Mouse (Mus musculus) heart, embryonic 13.5 days (tissue): ENCODE results near the gene Coq9. TPM values are rescaled to one million over a fixed set of nuclear protein-coding genes. Genes with fewer than 3 reads are reported as not detected.
"Not testable (repeated sequence)": the region's sequence is repeated elsewhere in the genome, so short reads cannot be mapped to it uniquely, and the experiment has no call there.

Experiments
- ATAC-seq: fragments of 200-750 bp; cut with Nextera tagmentation; 2 replicates; pipeline ENCODE4 v1.8.0; 2017; ENCODE audit warnings: moderate TSS enrichment; ENCODE audit not compliant: insufficient number of reproducible peaks, low FRiP score, low TSS enrichment; ENCODE audit errors: extremely low read depth
- H3K27ac ChIP-seq: fragments of 300-500 bp; sonication (generic); replicated peaks from 2 replicates; pipeline ENCODE4 v1.5.1; 2015; ENCODE audit warnings: moderate library complexity, mild to moderate bottlenecking, inconsistent platforms
- H3K27me3 ChIP-seq: fragments of 300-500 bp; sonication (generic); replicated peaks from 2 replicates; pipeline ENCODE4 v1.6.1; 2015; ENCODE audit warnings: mild to moderate bottlenecking, inconsistent platforms
- H3K36me3 ChIP-seq: fragments of 300-500 bp; sonication (generic); 2 replicates; pipeline ENCODE4 v1.6.1; 2015; ENCODE audit warnings: mild to moderate bottlenecking, inconsistent platforms
- H3K4me1 ChIP-seq: fragments of 300-500 bp; sonication (generic); 2 replicates; pipeline ENCODE4 v1.6.1; 2015; ENCODE audit warnings: inconsistent platforms
- H3K4me2 ChIP-seq: fragments of 300-500 bp; sonication (generic); 2 replicates; pipeline ENCODE4 v1.6.1; 2015; ENCODE audit warnings: inconsistent platforms, mild to moderate bottlenecking, moderate library complexity
- H3K4me3 ChIP-seq: fragments of 300-500 bp; sonication (generic); 2 replicates; pipeline ENCODE4 v1.5.1; 2015; ENCODE audit warnings: moderate library complexity, mild to moderate bottlenecking, inconsistent platforms
- H3K9ac ChIP-seq: fragments of 300-500 bp; sonication (generic); 2 replicates; pipeline ENCODE4 v1.6.1; 2015; ENCODE audit warnings: inconsistent platforms, mild to moderate bottlenecking, moderate library complexity
- H3K9me3 ChIP-seq: fragments of 300-500 bp; sonication (generic); 2 replicates; pipeline ENCODE4 v1.6.1; 2016; ENCODE audit warnings: inconsistent platforms
- WGBS: fragments of 180-500 bp; shearing (Covaris S2); methylation state at CpG from one replicate; pipeline ENCODE4 v1.1.7; 2015; ENCODE audit warnings: mixed read lengths; 5-methylcytosine and 5-hydroxymethylcytosine counted together
- polyA plus RNA-seq: library from polyadenylated mRNA; unstranded; fragments of >200 nt; fragmentation: Nextera tagmentation; extraction: Ambion mirVana; gene quantifications from 2 replicates; pipeline ENCODE4 v1.2.1, GENCODE M21; 2015

The Coq9 gene
- polyA plus RNA-seq, 1 experiment from 2014 or later = 133 TPM

GRCm38 (mm10) chr8:94822637-94823560, 15.2 kb upstream of the Coq9 start:
- H3K4me3 ChIP-seq = no peak overlapping the region
- no peaks in the 10 kb centered on the region for H3K27me3 ChIP-seq
- no peaks in the 10 kb centered on the region for H3K9me3 ChIP-seq
- H3K4me1 ChIP-seq = 0 out of 2 replicates have a peak, but pooled peaks cover 4% of the 10 kb centered on the region
- H3K27ac ChIP-seq = no peak overlapping the region
- no peak overlapping the region for H3K4me2 ChIP-seq
- peak; percentile 43; the same call in 1 of the 2 replicates for ATAC-seq
- peaks cover 76% of the 10 kb centered on the region for H3K36me3 ChIP-seq
- no peak overlapping the region for H3K9ac ChIP-seq
- 75% methylated on average over 23 of the region's 23 CpGs for WGBS

DNA sequence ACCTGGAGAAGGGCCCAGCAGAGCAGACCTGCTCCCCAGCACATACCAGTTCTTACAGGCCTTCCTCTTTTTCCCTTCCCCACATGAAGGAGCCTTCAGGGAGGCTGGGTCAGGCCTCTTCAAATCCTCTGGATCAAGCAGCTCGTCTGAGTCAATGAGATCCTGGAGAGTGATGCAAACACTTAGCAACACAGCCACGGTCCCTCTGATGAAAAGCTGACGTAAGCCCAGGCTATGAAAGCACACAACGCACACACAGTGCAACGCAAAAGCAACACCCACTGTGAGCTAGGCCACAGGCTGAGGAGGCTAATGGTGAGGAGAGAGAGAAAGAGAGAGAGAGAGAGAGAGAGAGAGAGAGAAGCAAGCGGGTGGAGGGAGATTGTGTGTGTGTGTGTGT, 13.0 kb upstream of the Coq9 start:
- peaks cover 95% of the 10 kb centered on the region for H3K36me3 ChIP-seq
- H3K9me3 ChIP-seq = no peaks in the 10 kb centered on the region
- H3K4me3 ChIP-seq = no peak overlapping the region
- no peaks in the 10 kb centered on the region for H3K27me3 ChIP-seq
- no peak overlapping the region for H3K4me2 ChIP-seq
- 88% methylated on average over 6 of the region's 6 CpGs for WGBS
- H3K27ac ChIP-seq = no peak overlapping the region
- no peak for ATAC-seq
- H3K4me1 ChIP-seq = 0 out of 2 replicates have a peak, but pooled peaks cover 2% of the 10 kb centered on the region
- H3K9ac ChIP-seq = no peak overlapping the region

- WGBS = 92% methylated on average over 5 of the region's 5 CpGs
Observed at GRCm38 (mm10) chr8:94826210-94826609, 11.9 kb upstream of the Coq9 start.

GRCm38 (mm10) chr8:94828284-94828683, 9.8 kb upstream of the Coq9 start:
- Histone ChIP-seq H3K4me2 (no peak overlapping the region), H3K27ac (no peak overlapping the region), H3K4me3 (no peak overlapping the region), H3K4me1 (no peaks in the 10 kb centered on the region; the same call in 1 of the 2 replicates), H3K36me3 (peaks cover 90% of the 10 kb centered on the region), H3K9ac (no peak overlapping the region), H3K27me3 (no peaks in the 10 kb centered on the region), H3K9me3 (no peaks in the 10 kb centered on the region)
- 83% methylated on average over 6 of the region's 6 CpGs for WGBS
- no peak for ATAC-seq

More at GRCm38 (mm10) chr8:94826210-94826609, 11.9 kb upstream of the Coq9 start:
- peaks cover 95% of the 10 kb centered on the region for H3K36me3 ChIP-seq
- ATAC-seq = no peak
- no peaks in the 10 kb centered on the region for H3K4me1 ChIP-seq
- no peak overlapping the region for H3K4me2 ChIP-seq
- no peaks in the 10 kb centered on the region for H3K9me3 ChIP-seq
- H3K27ac ChIP-seq = no peak overlapping the region
- no peaks in the 10 kb centered on the region for H3K27me3 ChIP-seq
- H3K9ac ChIP-seq = no peak overlapping the region
- H3K4me3 ChIP-seq = no peak overlapping the region

DNA sequence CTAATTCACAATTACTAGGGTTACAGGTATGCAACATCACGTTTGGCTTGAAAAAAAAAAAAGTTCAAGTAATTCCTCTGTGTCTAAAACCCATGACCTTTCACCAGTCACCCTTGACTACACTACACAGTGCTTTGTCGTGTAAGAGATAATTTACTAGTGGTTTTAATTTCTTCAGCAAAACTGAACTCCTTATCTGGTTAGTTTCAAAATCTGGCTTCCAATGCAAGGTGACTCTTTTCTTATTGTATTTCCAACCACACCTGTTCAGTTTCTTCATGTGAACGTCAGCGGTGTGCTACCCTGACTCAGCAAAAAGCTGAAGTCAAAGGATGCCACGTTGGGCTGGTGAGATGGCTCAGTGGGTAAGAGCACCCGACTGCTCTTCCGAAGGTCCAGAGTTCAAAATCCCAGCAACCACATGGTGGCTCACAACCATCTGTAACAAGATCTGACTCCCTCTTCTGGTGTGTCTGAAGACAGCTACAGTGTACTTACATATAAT, 4.2 kb upstream of the Coq9 start:
- H3K27me3 ChIP-seq, ATAC-seq, H3K9ac ChIP-seq, H3K4me3 ChIP-seq, H3K27ac ChIP-seq, H3K9me3 ChIP-seq, H3K4me2 ChIP-seq: not testable (repeated sequence)
- peaks cover 38% of the 10 kb centered on the region for H3K36me3 ChIP-seq
- peaks cover 24% of the 10 kb centered on the region for H3K4me1 ChIP-seq
- 81% methylated on average over 7 of the region's 7 CpGs for WGBS

- H3K27ac ChIP-seq, H3K27me3 ChIP-seq, ATAC-seq, H3K4me3 ChIP-seq, H3K4me2 ChIP-seq, H3K9me3 ChIP-seq, H3K9ac ChIP-seq: not testable (repeated sequence)
- 94% methylated on average over 13 of the region's 13 CpGs for WGBS
- H3K36me3 ChIP-seq = peaks cover 20% of the 10 kb centered on the region
- H3K4me1 ChIP-seq = peaks cover 28% of the 10 kb centered on the region
Observed at GRCm38 (mm10) chr8:94835751-94836150, 2.4 kb upstream of the Coq9 start.

GRCm38 (mm10) chr8:94836456-94837240, 1.5 kb upstream of the Coq9 start:
- no peaks in the 10 kb centered on the region for H3K9me3 ChIP-seq
- H3K4me3 ChIP-seq = peak overlapping the region; percentile 87
- peak overlapping the region; percentile 91 for H3K4me2 ChIP-seq
- ATAC-seq = no peak
- peak overlapping the region; percentile 24; the same call in 1 of the 2 replicates for H3K27ac ChIP-seq
- peaks cover 11% of the 10 kb centered on the region for H3K36me3 ChIP-seq
- H3K27me3 ChIP-seq = no peaks in the 10 kb centered on the region
- 65% methylated on average over 11 of the region's 11 CpGs for WGBS
- peaks cover 28% of the 10 kb centered on the region for H3K4me1 ChIP-seq
- peak overlapping the region; percentile 97 for H3K9ac ChIP-seq

GRCm38 (mm10) chr8:94838600-94838999, 479 bp downstream of the Coq9 start:
- Histone ChIP-seq H3K4me2 (peak overlapping the region; percentile 91), H3K4me3 (peak overlapping the region; percentile 87), H3K27ac (peak overlapping the region; percentile 98), H3K36me3 (peaks cover 13% of the 10 kb centered on the region), H3K27me3 (no peaks in the 10 kb centered on the region), H3K9ac (peak overlapping the region; percentile 97), H3K9me3 (no peaks in the 10 kb centered on the region), H3K4me1 (peaks cover 28% of the 10 kb centered on the region)
- ATAC-seq = peak; percentile 43; the same call in 1 of the 2 replicates
- WGBS = under 1% methylated on average over 24 of the region's 24 CpGs

DNA sequence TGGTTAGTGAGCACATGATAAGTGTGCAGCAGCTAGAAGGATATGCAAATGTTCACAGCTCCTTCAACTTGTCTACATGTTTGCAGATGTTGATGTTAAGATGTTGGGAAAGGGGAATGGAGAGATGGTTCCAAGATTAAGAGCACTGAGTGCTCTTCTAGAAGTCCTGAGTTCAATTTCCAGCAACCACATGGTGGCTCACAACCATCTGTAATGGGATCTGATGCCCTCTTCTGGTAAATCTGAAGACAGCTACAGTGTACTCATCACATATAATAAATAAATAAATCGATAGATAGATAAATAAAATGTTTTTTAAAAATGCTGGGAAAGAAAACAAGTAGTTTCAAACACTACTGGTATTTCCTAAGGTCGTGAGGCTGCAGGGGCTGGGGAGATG, 3.1 kb downstream of the Coq9 start:
- Histone ChIP-seq H3K27me3 (no peaks in the 10 kb centered on the region), H3K36me3 (peaks cover 39% of the 10 kb centered on the region), H3K9me3 (no peaks in the 10 kb centered on the region), H3K4me2 (no peak overlapping the region), H3K4me3 (no peak overlapping the region), H3K9ac (no peak overlapping the region), H3K27ac (no peak overlapping the region), H3K4me1 (peaks cover 20% of the 10 kb centered on the region)
- 32% methylated on average over 2 of the region's 2 CpGs for WGBS
- no peak for ATAC-seq

- Histone ChIP-seq H3K4me2 (no peak overlapping the region), H3K36me3 (peaks cover 100% of the 10 kb centered on the region), H3K4me3 (no peak overlapping the region), H3K9ac (no peak overlapping the region), H3K4me1 (no peaks in the 10 kb centered on the region), H3K9me3 (no peaks in the 10 kb centered on the region), H3K27ac (no peak overlapping the region), H3K27me3 (no peaks in the 10 kb centered on the region)
- ATAC-seq = no peak
- 83% methylated on average over 5 of the region's 5 CpGs for WGBS
Observed at GRCm38 (mm10) chr8:94850049-94850448, 11.9 kb downstream of the Coq9 start.

- H3K9me3 ChIP-seq, ATAC-seq, H3K27me3 ChIP-seq, H3K4me3 ChIP-seq, H3K27ac ChIP-seq, H3K9ac ChIP-seq, H3K4me2 ChIP-seq: not testable (repeated sequence)
- peaks cover 64% of the 10 kb centered on the region for H3K36me3 ChIP-seq
- H3K4me1 ChIP-seq = peaks cover 16% of the 10 kb centered on the region
- WGBS = 86% methylated on average over 11 of the region's 11 CpGs
Observed at GRCm38 (mm10) chr8:94854761-94855160, 16.6 kb downstream of the Coq9 start.
